Mouse (Mus musculus): ENCODE data around the gene Hdac7. TPM values are rescaled to one million over a fixed set of nuclear protein-coding genes. Genes with fewer than 3 reads are reported as not detected.

Hdac7 gene
- polyA plus RNA-seq, 1 experiment, result 29.9 TPM

GRCm38 (mm10) chr15:97745331-97745730, 99.0 kb downstream of the Hdac7 start:
- no peak for TF ChIP-seq POLR2A (IDR thresholded peaks at IDR 0.05; ENCODE audit: low read depth, low read length)
- TF ChIP-seq CTCF (IDR thresholded peaks at IDR 0.05; ENCODE audit: extremely low read depth, insufficient read length, insufficient replicate concordance, low read depth, low read length), result no peak
- H3K4me1 ChIP-seq (ENCODE audit: control insufficient read depth, insufficient read depth, insufficient read length, low read length), result peaks cover 6% of the 10 kb centered on the region; the same call in 1 of the 2 replicates
- no peak overlapping the region for H3K4me3 ChIP-seq (ENCODE audit: low read depth, low read length)
- H3K27ac ChIP-seq (ENCODE audit: insufficient read depth, low read depth, low read length), result no peak overlapping the region
- 48% methylated on average over 10 of the region's 10 CpGs for WGBS
- no peaks in the 10 kb centered on the region for H3K36me3 ChIP-seq (ENCODE audit: control insufficient read depth, insufficient read depth, low read length)
- no peaks in the 10 kb centered on the region for H3K27me3 ChIP-seq (ENCODE audit: control insufficient read depth, insufficient read depth, low read length)

- Histone ChIP-seq H3K27me3 (ENCODE audit: control insufficient read depth, insufficient read depth, low read length) (no peaks in the 10 kb centered on the region), H3K4me3 (ENCODE audit: low read depth, low read length) (no peak overlapping the region), H3K36me3 (ENCODE audit: control insufficient read depth, insufficient read depth, low read length) (no peaks in the 10 kb centered on the region), H3K27ac (ENCODE audit: insufficient read depth, low read depth, low read length) (no peak overlapping the region), H3K4me1 (ENCODE audit: control insufficient read depth, insufficient read depth, insufficient read length, low read length) (peaks cover 5% of the 10 kb centered on the region; the same call in 1 of the 2 replicates)
- WGBS, result 66% methylated on average over 10 of the region's 10 CpGs
- no peak for TF ChIP-seq CTCF (IDR thresholded peaks at IDR 0.05; ENCODE audit: extremely low read depth, insufficient read length, insufficient replicate concordance, low read depth, low read length)
- TF ChIP-seq POLR2A (IDR thresholded peaks at IDR 0.05; ENCODE audit: low read depth, low read length), result no peak
These were observed 99.4 kb downstream of the Hdac7 start for GRCm38 (mm10) chr15:97744930-97745329.

- H3K4me3 ChIP-seq (ENCODE audit: low read depth, low read length), result no peak overlapping the region
- no peaks in the 10 kb centered on the region for H3K27me3 ChIP-seq (ENCODE audit: control insufficient read depth, insufficient read depth, low read length)
- H3K27ac ChIP-seq (ENCODE audit: insufficient read depth, low read depth, low read length), result no peak overlapping the region
- WGBS, result 65% methylated on average over 12 of the region's 12 CpGs
- H3K36me3 ChIP-seq (ENCODE audit: control insufficient read depth, insufficient read depth, low read length), result no peaks in the 10 kb centered on the region
- TF ChIP-seq POLR2A (IDR thresholded peaks at IDR 0.05; ENCODE audit: low read depth, low read length) (no peak), CTCF (IDR thresholded peaks at IDR 0.05; ENCODE audit: extremely low read depth, insufficient read length, insufficient replicate concordance, low read depth, low read length) (no peak)
- H3K4me1 ChIP-seq (ENCODE audit: control insufficient read depth, insufficient read depth, insufficient read length, low read length), result peaks cover 5% of the 10 kb centered on the region; the same call in 1 of the 2 replicates
These were observed 100.3 kb downstream of the Hdac7 start for GRCm38 (mm10) chr15:97743961-97744525.

- Histone ChIP-seq H3K27me3 (ENCODE audit: control insufficient read depth, insufficient read depth, low read length) (no peaks in the 10 kb centered on the region), H3K4me1 (ENCODE audit: control insufficient read depth, insufficient read depth, insufficient read length, low read length) (peaks cover 5% of the 10 kb centered on the region; the same call in 1 of the 2 replicates), H3K4me3 (ENCODE audit: low read depth, low read length) (no peak overlapping the region), H3K27ac (ENCODE audit: insufficient read depth, low read depth, low read length) (no peak overlapping the region), H3K36me3 (ENCODE audit: control insufficient read depth, insufficient read depth, low read length) (no peaks in the 10 kb centered on the region)
- 70% methylated on average over 5 of the region's 5 CpGs for WGBS
- TF ChIP-seq POLR2A (IDR thresholded peaks at IDR 0.05; ENCODE audit: low read depth, low read length) (no peak), CTCF (IDR thresholded peaks at IDR 0.05; ENCODE audit: extremely low read depth, insufficient read length, insufficient replicate concordance, low read depth, low read length) (no peak)
These were observed 101.1 kb downstream of the Hdac7 start for GRCm38 (mm10) chr15:97743210-97743609.

Other genes with a start within 250 kb of the Hdac7 start
- gene Rpap3, start 138.7 kb downstream of the Hdac7 start, polyA plus RNA-seq (2012; rRNA removed), result 0.55 and 0.63 TPM in 2 replicates
- 0.24 and 0.51 TPM in 2 replicates for gene Endou, start 113.2 kb downstream of the Hdac7 start, polyA plus RNA-seq (2012; rRNA removed)
- gene Rapgef3, start 76.5 kb downstream of the Hdac7 start, polyA plus RNA-seq (2012; rRNA removed), result 11.3 and 17.1 TPM in 2 replicates
- 20.8 and 22.1 TPM in 2 replicates for gene Slc48a1, start 66.0 kb downstream of the Hdac7 start, polyA plus RNA-seq (2012; rRNA removed)
- 100 and 151 TPM in 2 replicates for gene Vdr, start 66.1 kb upstream of the Hdac7 start, polyA plus RNA-seq (2012; rRNA removed)
- 7.1 and 8.6 TPM in 2 replicates for gene Tmem106c, start 119.7 kb upstream of the Hdac7 start, polyA plus RNA-seq (2012; rRNA removed)
- gene Col2a1, start 160.2 kb upstream of the Hdac7 start, polyA plus RNA-seq (2012; rRNA removed), result 0.03 TPM in 1 of 2 replicates, not detected in the other
- 4.3 and 4.8 TPM in 2 replicates for gene Pfkm, start 248.1 kb upstream of the Hdac7 start, polyA plus RNA-seq (2012; rRNA removed)
- 3.2 and 5.5 TPM in 2 replicates for gene Senp1, start 249.2 kb upstream of the Hdac7 start, polyA plus RNA-seq (2012; rRNA removed)

Data from small intestine, adult 2 months (tissue).